Mouse (Mus musculus): Measurements from ENCODE around the gene Rilpl1. TPM values are rescaled to one million over a fixed set of nuclear protein-coding genes. Genes with fewer than 3 reads are reported as not detected.

The Rilpl1 gene
- 1 to 10 TPM; 2.9 to 5.8 TPM for total RNA-seq (2023)

GRCm38 (mm10) chr5:124530655-124531582 is at the start of gene Rilpl1:
Gene Rilpl1 (minus strand): TSS chr5:124531391.

DNA sequence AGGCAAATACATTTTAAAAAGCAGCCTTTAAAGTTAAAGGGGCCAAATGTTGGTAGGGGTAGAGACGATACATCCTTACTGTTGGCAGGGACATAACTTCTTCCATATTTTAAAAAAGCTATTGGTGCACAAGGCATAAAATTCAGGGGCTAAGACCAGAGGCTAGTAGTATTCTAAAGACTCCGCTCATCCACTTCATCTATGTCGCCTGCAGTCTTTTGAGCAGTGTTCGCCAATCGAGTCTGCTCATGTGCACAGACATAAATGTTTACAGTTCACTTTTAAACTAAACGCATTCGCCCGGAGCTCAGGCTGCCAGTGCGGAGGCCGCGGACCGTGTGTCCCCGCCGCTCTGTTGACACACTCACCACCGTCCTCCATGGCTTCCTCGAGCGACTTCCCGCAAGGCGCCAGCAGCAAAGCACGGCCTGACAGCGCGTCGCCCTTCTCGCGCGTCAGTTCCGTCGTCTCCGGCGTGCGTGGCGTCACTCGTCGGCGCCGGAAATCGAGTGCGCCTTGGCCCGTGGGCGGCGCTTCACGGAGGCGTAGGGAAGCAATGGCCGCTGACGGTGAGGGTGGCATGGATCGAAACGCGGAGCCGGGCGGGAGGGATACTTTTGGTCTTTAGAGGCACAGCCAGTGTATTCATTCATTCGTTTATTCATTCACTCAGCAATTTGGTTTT is 47.6 kb upstream of the Rilpl1 start, which contains the start of the genes Eif2b1 and Gtf2h3:
Gene Eif2b1, minus strand, starts transcription at position 499 of the 685 bp plus-strand sequence.
Gene Gtf2h3, plus strand, starts transcription at position 508 of the 685 bp plus-strand sequence.

GRCm38 (mm10) chr5:124552558-124553307 is 21.5 kb upstream of the Rilpl1 start, which contains the start of gene Ddx55:
Gene Ddx55 (plus strand): TSS chr5:124552864.

GRCm38 (mm10) chr5:124540383-124540786 is 9.2 kb upstream of the Rilpl1 start, which contains the start of gene Tmed2:
Gene Tmed2 (plus strand): TSS chr5:124540695.

DNA sequence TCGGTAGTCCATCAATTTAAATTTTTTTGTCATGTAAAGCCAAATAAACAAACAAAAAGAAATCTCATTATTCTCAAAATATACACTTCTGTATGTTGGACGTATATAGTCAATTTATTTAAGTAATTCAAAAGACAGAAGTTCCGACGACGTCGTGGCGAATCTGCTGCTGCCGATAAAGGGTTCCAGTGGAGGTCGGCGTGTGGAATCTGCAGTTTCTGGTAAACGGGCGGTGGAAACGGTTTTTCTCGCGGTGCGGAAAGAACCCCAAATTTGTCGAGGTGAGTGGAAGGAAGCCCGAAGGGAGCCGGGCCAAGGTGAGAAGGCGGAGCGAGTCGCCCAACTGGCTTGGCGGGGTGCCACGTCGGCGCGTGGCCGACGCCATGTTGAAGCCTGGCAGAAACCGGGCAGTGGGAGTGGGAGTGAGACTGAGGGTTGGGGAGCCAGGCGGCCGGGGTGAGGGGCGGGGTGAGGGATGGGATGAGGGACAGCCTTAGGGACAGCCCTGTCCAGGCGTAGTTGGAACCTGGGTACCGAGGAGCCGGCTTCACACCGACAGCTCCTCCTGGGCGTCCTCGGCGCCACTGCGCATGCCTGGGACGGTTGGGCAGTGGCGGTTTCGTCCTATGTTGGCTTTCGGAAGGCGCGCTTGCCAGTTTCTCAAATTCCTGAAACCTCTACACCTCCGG is 48.1 kb downstream of the Rilpl1 start, which contains the start of gene Snrnp35:
Gene Snrnp35, plus strand, starts transcription at position 169 of the 689 bp plus-strand sequence.

Other genes starting within 250 kb of the Rilpl1 start
- gene Mphosph9, start 203.4 kb downstream of the Rilpl1 start, total RNA-seq (2023): 1 to 10 TPM; 4.8 to 7.3 TPM
- gene 2810006K23Rik, start 203.3 kb downstream of the Rilpl1 start, total RNA-seq (2023): 1 to 10 TPM; 5.6 to 6.1 TPM
- 100 to 1,000 TPM in 1 of 2 experiments, 10 to 100 TPM in 1; 95.8 to 112 TPM for gene Cdk2ap1, start 168.3 kb downstream of the Rilpl1 start, total RNA-seq (2023)
- 100 to 1,000 TPM; 124 to 127 TPM for gene Sbno1, start 105.4 kb downstream of the Rilpl1 start, total RNA-seq (2023)
- gene Kmt5a, start 91.5 kb downstream of the Rilpl1 start, total RNA-seq (2023): 100 to 1,000 TPM; 105 to 109 TPM
- 100 to 1,000 TPM; 205 to 235 TPM for gene Rilpl2, start 53.0 kb downstream of the Rilpl1 start, total RNA-seq (2023)
- gene Snrnp35, start 48.3 kb downstream of the Rilpl1 start, total RNA-seq (2023): 10 to 100 TPM; 14.8 to 16.8 TPM
- gene Tmed2, start 9.3 kb upstream of the Rilpl1 start, total RNA-seq (2023): 100 to 1,000 TPM; 175 to 201 TPM
- gene Ddx55, start 21.5 kb upstream of the Rilpl1 start, total RNA-seq (2023): 10 to 100 TPM; 22.0 to 23.7 TPM
- 10 to 100 TPM; 21.5 to 22.5 TPM for gene Eif2b1, start 47.7 kb upstream of the Rilpl1 start, total RNA-seq (2023)
- 10 to 100 TPM; 12.3 to 12.7 TPM for gene Gtf2h3, start 47.7 kb upstream of the Rilpl1 start, total RNA-seq (2023)
- gene Atp6v0a2, start 97.2 kb upstream of the Rilpl1 start, total RNA-seq (2023): 10 to 100 TPM; 50.6 to 54.7 TPM
- not detected for gene Dnah10, start 193.7 kb upstream of the Rilpl1 start, total RNA-seq (2023)

Measured in monocyte, adult 59 days (primary cell).